Mouse (Mus musculus) bone marrow macrophage, adult 2 months (primary cell): ENCODE data around the gene Arfip1.

Experiments used
- CTCF ChIP-seq: IDR thresholded peaks from 2 replicates; pipeline ENCODE4 v1.5.1; 2012; ENCODE audit warnings: low read depth, mild to moderate bottlenecking, low read length, moderate library complexity
- POLR2A ChIP-seq: IDR thresholded peaks from 2 replicates; pipeline ENCODE4 v1.6.1; 2012; ENCODE audit warnings: mild to moderate bottlenecking, low read depth, low read length, borderline replicate concordance

GRCm38 (mm10) chr3:84570501-84570900 lies 11.9 kb downstream of the Arfip1 start:
- TF ChIP-seq CTCF, result no peak
- no peak for TF ChIP-seq POLR2A
